Mouse (Mus musculus): ENCODE measurements around the gene Baiap2l1. TPM values are rescaled to one million over a fixed set of nuclear protein-coding genes. Genes with fewer than 3 reads are reported as not detected.

Gene Baiap2l1
- polyA plus RNA-seq, 1 experiment, result 68.8 TPM

DNA sequence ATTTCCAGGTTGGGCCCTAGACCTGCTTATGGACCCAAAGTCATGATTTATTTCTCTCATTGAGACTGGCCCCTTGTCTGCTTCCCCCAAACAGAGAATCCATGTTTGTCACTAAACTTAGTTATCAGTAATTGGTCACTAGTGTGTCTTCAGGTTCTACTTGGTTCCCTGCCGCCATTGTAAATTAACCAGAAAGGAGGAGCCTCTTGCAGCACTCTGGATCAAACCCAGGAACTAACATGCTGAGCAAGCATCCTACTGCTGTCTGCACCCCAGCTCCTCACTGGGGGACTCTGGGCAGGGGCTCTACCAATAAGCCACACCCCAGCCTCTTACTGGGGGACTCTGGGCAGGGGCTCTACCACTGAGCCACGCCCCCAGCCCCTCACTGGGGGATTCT, 112.3 kb downstream of the Baiap2l1 start:
- H3K27me3 ChIP-seq (ENCODE audit: control insufficient read depth, insufficient read depth, insufficient read length), result no peaks in the 10 kb centered on the region
- H3ac ChIP-seq (ENCODE audit: control insufficient read depth, insufficient read length), result no peak overlapping the region
- no peaks in the 10 kb centered on the region for H3K36me3 ChIP-seq (ENCODE audit: control insufficient read depth, insufficient read depth)
- no peaks in the 10 kb centered on the region for H3K79me2 ChIP-seq (ENCODE audit: control insufficient read depth, insufficient read depth)
- no peak overlapping the region for H3K4me2 ChIP-seq (ENCODE audit: low read depth)
- no peak overlapping the region for H3K4me3 ChIP-seq
- no peak for TF ChIP-seq MAX (IDR thresholded peaks at IDR 0.05; ENCODE audit: low read depth)
- no peak for TF ChIP-seq REST (IDR thresholded peaks at IDR 0.05; ENCODE audit: insufficient read depth, insufficient read length)
- no peak for TF ChIP-seq POLR2A (IDR thresholded peaks at IDR 0.05; ENCODE audit: insufficient read length, low read depth)
- TF ChIP-seq MYOG (IDR thresholded peaks at IDR 0.05; ENCODE audit: control insufficient read depth in 1 of 3, insufficient read depth in 1 of 3, insufficient read length in 2 of 3, low read depth in 2 of 3), result no peak
- TF ChIP-seq MYOD1 (IDR thresholded peaks at IDR 0.05; ENCODE audit: control insufficient read depth in 1 of 3, insufficient read length in 2 of 3, low read depth in 2 of 3), result no peak
- TF ChIP-seq USF1 (IDR thresholded peaks at IDR 0.05; ENCODE audit: low read depth), result no peak
- TF ChIP-seq CEBPB (IDR thresholded peaks at IDR 0.05; ENCODE audit: insufficient read depth, poor library complexity, severe bottlenecking), result no peak
- no peak for TF ChIP-seq E2F4 (IDR thresholded peaks at IDR 0.05; ENCODE audit: insufficient read depth)
- TF ChIP-seq TCF3 (IDR thresholded peaks at IDR 0.05; ENCODE audit: insufficient read length, low read depth), result no peak

- H3K4me2 ChIP-seq (ENCODE audit: low read depth), result no peak within 1 kb of the TSS
- no peak within 1 kb of the TSS for H3K4me3 ChIP-seq
- H3K79me2 ChIP-seq (ENCODE audit: control insufficient read depth, insufficient read depth), result no peaks in the 10 kb centered on the region
- no peak for TF ChIP-seq CEBPB (IDR thresholded peaks at IDR 0.05; ENCODE audit: insufficient read depth, poor library complexity, severe bottlenecking)
- no peak for TF ChIP-seq SRF (IDR thresholded peaks at IDR 0.05; ENCODE audit: control insufficient read depth, insufficient read length, low read depth)
- TF ChIP-seq MYOD1 (IDR thresholded peaks at IDR 0.05; ENCODE audit: control insufficient read depth in 1 of 3, insufficient read length in 2 of 3, low read depth in 2 of 3), result no peak
- TF ChIP-seq E2F4 (IDR thresholded peaks at IDR 0.05; ENCODE audit: insufficient read depth), result no peak
- TF ChIP-seq REST (IDR thresholded peaks at IDR 0.05; ENCODE audit: insufficient read depth, insufficient read length), result no peak
- no peak for TF ChIP-seq MAX (IDR thresholded peaks at IDR 0.05; ENCODE audit: low read depth)
- no peak for TF ChIP-seq USF1 (IDR thresholded peaks at IDR 0.05; ENCODE audit: low read depth)
- no peak for TF ChIP-seq POLR2AphosphoS2 (IDR thresholded peaks at IDR 0.05; ENCODE audit: insufficient read length, low read depth)
- TF ChIP-seq TCF3 (IDR thresholded peaks at IDR 0.05; ENCODE audit: insufficient read length, low read depth), result no peak
- TF ChIP-seq MYOG (IDR thresholded peaks at IDR 0.05; ENCODE audit: control insufficient read depth in 1 of 3, insufficient read depth in 1 of 3, insufficient read length in 2 of 3, low read depth in 2 of 3), result no peak
- no peak for TF ChIP-seq TCF12 (IDR thresholded peaks at IDR 0.05; ENCODE audit: insufficient read depth, poor library complexity, severe bottlenecking)
- TF ChIP-seq POLR2A (IDR thresholded peaks at IDR 0.05; ENCODE audit: insufficient read length, low read depth), result no peak
- no peaks in the 10 kb centered on the region for H3K36me3 ChIP-seq (ENCODE audit: control insufficient read depth, insufficient read depth)
- no peaks in the 10 kb centered on the region for H3K27me3 ChIP-seq (ENCODE audit: control insufficient read depth, insufficient read depth, insufficient read length)
- no peak within 1 kb of the TSS for H3ac ChIP-seq (ENCODE audit: control insufficient read depth, insufficient read length)
These were observed 113.9 kb downstream of the Baiap2l1 start, which contains the start of gene Bri3 for GRCm38 (mm10) chr5:144243901-144244487. Bri3 (plus strand) TSS chr5:144244437.

- Histone ChIP-seq H3K27me3 (ENCODE audit: control insufficient read depth, insufficient read depth, insufficient read length) (no peaks in the 10 kb centered on the region), H3K4me3 (no peak overlapping the region), H3K4me2 (ENCODE audit: low read depth) (no peak overlapping the region), H3ac (ENCODE audit: control insufficient read depth, insufficient read length) (no peak overlapping the region), H3K36me3 (ENCODE audit: control insufficient read depth, insufficient read depth) (no peaks in the 10 kb centered on the region), H3K79me2 (ENCODE audit: control insufficient read depth, insufficient read depth) (no peaks in the 10 kb centered on the region)
- TF ChIP-seq MYOD1 (IDR thresholded peaks at IDR 0.05; ENCODE audit: control insufficient read depth in 1 of 3, insufficient read length in 2 of 3, low read depth in 2 of 3) (no peak), SRF (IDR thresholded peaks at IDR 0.05; ENCODE audit: control insufficient read depth, insufficient read length, low read depth) (no peak), E2F4 (IDR thresholded peaks at IDR 0.05; ENCODE audit: insufficient read depth) (no peak), POLR2AphosphoS2 (IDR thresholded peaks at IDR 0.05; ENCODE audit: insufficient read length, low read depth) (no peak)
These were observed 118.9 kb downstream of the Baiap2l1 start for GRCm38 (mm10) chr5:144238969-144239368.

DNA sequence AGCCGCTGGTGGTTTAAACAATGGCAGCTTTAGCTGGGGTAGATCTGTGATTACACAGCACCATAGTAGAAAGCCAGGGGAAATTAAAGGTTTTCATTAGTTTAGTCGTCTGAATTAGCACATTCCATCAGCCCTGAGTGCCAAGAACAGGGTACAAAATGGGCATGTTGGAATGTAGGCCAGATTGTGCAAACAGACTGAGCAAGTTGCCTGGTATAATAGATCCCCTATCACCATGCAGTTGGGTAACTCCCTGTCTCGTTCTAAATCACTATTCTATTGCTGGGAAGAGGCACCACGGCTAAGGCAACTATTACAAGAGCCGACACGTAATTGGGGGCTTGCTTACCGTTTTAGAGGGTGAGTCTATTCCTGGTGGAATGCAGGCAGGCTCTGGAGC, 123.2 kb downstream of the Baiap2l1 start:
- H3K4me3 ChIP-seq, result no peak overlapping the region
- H3K36me3 ChIP-seq (ENCODE audit: control insufficient read depth, insufficient read depth), result no peaks in the 10 kb centered on the region
- H3K79me2 ChIP-seq (ENCODE audit: control insufficient read depth, insufficient read depth), result no peaks in the 10 kb centered on the region
- H3K27me3 ChIP-seq (ENCODE audit: control insufficient read depth, insufficient read depth, insufficient read length), result no peaks in the 10 kb centered on the region
- no peak overlapping the region for H3K4me2 ChIP-seq (ENCODE audit: low read depth)
- H3ac ChIP-seq (ENCODE audit: control insufficient read depth, insufficient read length), result no peak overlapping the region
- TF ChIP-seq SRF (IDR thresholded peaks at IDR 0.05; ENCODE audit: control insufficient read depth, insufficient read length, low read depth), result no peak
- no peak for TF ChIP-seq TCF12 (IDR thresholded peaks at IDR 0.05; ENCODE audit: insufficient read depth, poor library complexity, severe bottlenecking)

DNA sequence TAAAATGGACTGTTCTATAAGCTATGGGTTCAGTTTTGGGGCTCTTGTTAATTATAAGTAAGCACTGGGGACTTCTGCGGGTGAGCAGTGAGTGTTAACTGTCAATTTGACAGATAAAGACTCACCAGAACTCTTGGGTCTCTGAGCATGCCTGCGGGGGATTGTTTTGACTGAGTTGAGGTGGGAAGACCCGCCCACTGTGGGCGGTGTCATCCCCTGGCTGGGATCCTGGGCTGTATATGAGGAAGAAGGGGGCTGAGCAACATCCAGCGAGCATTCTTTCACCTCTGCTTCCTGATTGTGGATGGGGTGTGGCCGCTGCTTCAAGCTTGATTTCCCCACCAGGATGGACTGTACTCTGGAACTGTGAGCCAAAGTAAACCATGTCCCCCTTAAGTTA, 123.7 kb downstream of the Baiap2l1 start:
- no peak overlapping the region for H3ac ChIP-seq (ENCODE audit: control insufficient read depth, insufficient read length)
- H3K4me2 ChIP-seq (ENCODE audit: low read depth), result no peak overlapping the region
- TF ChIP-seq REST (IDR thresholded peaks at IDR 0.05; ENCODE audit: insufficient read depth, insufficient read length) (no peak), SRF (IDR thresholded peaks at IDR 0.05; ENCODE audit: control insufficient read depth, insufficient read length, low read depth) (no peak), POLR2AphosphoS2 (IDR thresholded peaks at IDR 0.05; ENCODE audit: insufficient read length, low read depth) (no peak), E2F4 (IDR thresholded peaks at IDR 0.05; ENCODE audit: insufficient read depth) (no peak), TCF12 (IDR thresholded peaks at IDR 0.05; ENCODE audit: insufficient read depth, poor library complexity, severe bottlenecking) (no peak), CEBPB (IDR thresholded peaks at IDR 0.05; ENCODE audit: insufficient read depth, poor library complexity, severe bottlenecking) (no peak), MYOG (IDR thresholded peaks at IDR 0.05; ENCODE audit: control insufficient read depth in 1 of 3, insufficient read depth in 1 of 3, insufficient read length in 2 of 3, low read depth in 2 of 3) (no peak), USF1 (IDR thresholded peaks at IDR 0.05; ENCODE audit: low read depth) (no peak), TCF3 (IDR thresholded peaks at IDR 0.05; ENCODE audit: insufficient read length, low read depth) (no peak), MYOD1 (IDR thresholded peaks at IDR 0.05; ENCODE audit: control insufficient read depth in 1 of 3, insufficient read length in 2 of 3, low read depth in 2 of 3) (no peak), MAX (IDR thresholded peaks at IDR 0.05; ENCODE audit: low read depth) (no peak), POLR2A (IDR thresholded peaks at IDR 0.05; ENCODE audit: insufficient read length, low read depth) (no peak)
- no peak overlapping the region for H3K4me3 ChIP-seq
- H3K27me3 ChIP-seq (ENCODE audit: control insufficient read depth, insufficient read depth, insufficient read length), result no peaks in the 10 kb centered on the region
- no peaks in the 10 kb centered on the region for H3K36me3 ChIP-seq (ENCODE audit: control insufficient read depth, insufficient read depth)
- no peaks in the 10 kb centered on the region for H3K79me2 ChIP-seq (ENCODE audit: control insufficient read depth, insufficient read depth)

Measured in myocyte (in vitro differentiated cells).